Mouse (Mus musculus) hindbrain, embryonic 13.5 days (tissue): Measurements from ENCODE around the gene Clec3a. TPM values are rescaled to one million over a fixed set of nuclear protein-coding genes. Genes with fewer than 3 reads are reported as not detected.
A peak's percentile ranks its signal among the peaks of the same experiment; 100 is the strongest.

Experiments
- ATAC-seq: fragments of 200-750 bp; cut with Nextera tagmentation; 2 replicates; pipeline ENCODE4 v1.8.0; 2017; ENCODE audit warnings: moderate TSS enrichment; ENCODE audit not compliant: low FRiP score
- H3K27ac ChIP-seq: fragments of 300-500 bp; sonication (generic); 2 replicates; pipeline ENCODE4 v1.5.1; 2015; ENCODE audit warnings: inconsistent platforms, mild to moderate bottlenecking, moderate library complexity
- H3K27me3 ChIP-seq: fragments of 300-500 bp; sonication (generic); 2 replicates; pipeline ENCODE4 v1.6.1; 2015; ENCODE audit warnings: mild to moderate bottlenecking, inconsistent platforms
- H3K36me3 ChIP-seq: fragments of 300-500 bp; sonication (generic); 2 replicates; pipeline ENCODE4 v1.6.1; 2015; ENCODE audit warnings: mild to moderate bottlenecking, inconsistent platforms
- H3K4me1 ChIP-seq: fragments of 300-500 bp; sonication (generic); replicated peaks from 2 replicates; pipeline ENCODE4 v1.6.1; 2015; ENCODE audit warnings: inconsistent platforms
- H3K4me2 ChIP-seq: fragments of 300-500 bp; sonication (generic); 2 replicates; pipeline ENCODE4 v1.6.1; 2015; ENCODE audit warnings: inconsistent platforms, mild to moderate bottlenecking, moderate library complexity
- H3K4me3 ChIP-seq: fragments of 300-500 bp; sonication (generic); 2 replicates; pipeline ENCODE4 v1.5.1; 2015; ENCODE audit warnings: mild to moderate bottlenecking, inconsistent platforms
- H3K9ac ChIP-seq: fragments of 300-500 bp; sonication (generic); 2 replicates; pipeline ENCODE4 v1.6.1; 2015; ENCODE audit warnings: mild to moderate bottlenecking, inconsistent platforms
- H3K9me3 ChIP-seq: fragments of 300-500 bp; sonication (generic); 2 replicates; pipeline ENCODE4 v1.6.1; 2016; ENCODE audit warnings: inconsistent platforms
- WGBS: fragments of 180-500 bp; shearing (Covaris S2); methylation state at CpG from one replicate; pipeline ENCODE4 v1.1.7; 2015; 5-methylcytosine and 5-hydroxymethylcytosine counted together
- polyA plus RNA-seq: library from polyadenylated mRNA; unstranded; fragments of >200 nt; fragmentation: Nextera tagmentation; extraction: Ambion mirVana; gene quantifications from 2 replicates; pipeline ENCODE4 v1.2.1, GENCODE M21; 2015

Clec3a gene
- not detected in 2 replicates for polyA plus RNA-seq

GRCm38 (mm10) chr8:114417786-114418185 lies at the start of gene Clec3a:
TSS of gene Clec3a (plus strand) at chr8:114418086.
- no peak within 1 kb of the TSS for H3K4me3 ChIP-seq
- H3K9ac ChIP-seq = no peak within 1 kb of the TSS
- H3K4me1 ChIP-seq = no peaks in the 10 kb centered on the region
- H3K27me3 ChIP-seq = no peaks in the 10 kb centered on the region
- no peak within 1 kb of the TSS for H3K4me2 ChIP-seq
- H3K9me3 ChIP-seq = no peaks in the 10 kb centered on the region
- 82% methylated on average over 8 of the region's 8 CpGs for WGBS
- no peaks in the 10 kb centered on the region for H3K36me3 ChIP-seq
- ATAC-seq = no peak
- H3K27ac ChIP-seq = no peak within 1 kb of the TSS

GRCm38 (mm10) chr8:114369038-114369976 lies 48.6 kb upstream of the Clec3a start:
- no peak overlapping the region for H3K9ac ChIP-seq
- no peaks in the 10 kb centered on the region for H3K27me3 ChIP-seq
- peaks cover 14% of the 10 kb centered on the region; the same call in 1 of the 2 replicates for H3K36me3 ChIP-seq
- no peak overlapping the region for H3K4me3 ChIP-seq
- no peaks in the 10 kb centered on the region for H3K9me3 ChIP-seq
- H3K4me1 ChIP-seq = peaks cover 6% of the 10 kb centered on the region
- no peak for ATAC-seq
- peak overlapping the region; percentile 25 for H3K4me2 ChIP-seq
- 41% methylated on average over 27 of the region's 27 CpGs for WGBS
- no peak overlapping the region for H3K27ac ChIP-seq

- H3K9me3 ChIP-seq = no peaks in the 10 kb centered on the region
- H3K4me1 ChIP-seq = peaks cover 1% of the 10 kb centered on the region
- peaks cover 14% of the 10 kb centered on the region; the same call in 1 of the 2 replicates for H3K36me3 ChIP-seq
- H3K9ac ChIP-seq = no peak overlapping the region
- no peak overlapping the region for H3K4me2 ChIP-seq
- no peak overlapping the region for H3K4me3 ChIP-seq
- no peak for ATAC-seq
- H3K27me3 ChIP-seq = no peaks in the 10 kb centered on the region
- 79% methylated on average over 6 of the region's 6 CpGs for WGBS
- no peak overlapping the region for H3K27ac ChIP-seq
Observed at GRCm38 (mm10) chr8:114374390-114374789, 43.5 kb upstream of the Clec3a start.

- ATAC-seq = no peak
- H3K9me3 ChIP-seq = no peaks in the 10 kb centered on the region
- no peaks in the 10 kb centered on the region for H3K36me3 ChIP-seq
- no peak overlapping the region for H3K4me3 ChIP-seq
- H3K27ac ChIP-seq = no peak overlapping the region
- H3K9ac ChIP-seq = no peak overlapping the region
- no peaks in the 10 kb centered on the region for H3K4me1 ChIP-seq
- 66% methylated on average over 3 of the region's 3 CpGs for WGBS
- H3K4me2 ChIP-seq = no peak overlapping the region
- H3K27me3 ChIP-seq = no peaks in the 10 kb centered on the region
Observed at GRCm38 (mm10) chr8:114384189-114384588, 33.7 kb upstream of the Clec3a start.

- H3K9me3 ChIP-seq = no peaks in the 10 kb centered on the region
- ATAC-seq = no peak
- H3K4me2 ChIP-seq = no peak overlapping the region
- H3K36me3 ChIP-seq = no peaks in the 10 kb centered on the region
- H3K4me3 ChIP-seq = no peak overlapping the region
- no peak overlapping the region for H3K9ac ChIP-seq
- 91% methylated on average over 4 of the region's 4 CpGs for WGBS
- H3K4me1 ChIP-seq = no peaks in the 10 kb centered on the region
- no peak overlapping the region for H3K27ac ChIP-seq
- no peaks in the 10 kb centered on the region for H3K27me3 ChIP-seq
Observed at GRCm38 (mm10) chr8:114387494-114387893, 30.4 kb upstream of the Clec3a start.

- H3K4me1 ChIP-seq = no peaks in the 10 kb centered on the region
- no peak for ATAC-seq
- no peak overlapping the region for H3K4me3 ChIP-seq
- H3K9me3 ChIP-seq = no peaks in the 10 kb centered on the region
- H3K9ac ChIP-seq = no peak overlapping the region
- H3K36me3 ChIP-seq = no peaks in the 10 kb centered on the region
- H3K27ac ChIP-seq = no peak overlapping the region
- H3K27me3 ChIP-seq = no peaks in the 10 kb centered on the region
- WGBS = 96% methylated on average over 12 of the region's 13 CpGs
- H3K4me2 ChIP-seq = no peak overlapping the region
Observed at GRCm38 (mm10) chr8:114390465-114391254, 27.2 kb upstream of the Clec3a start.

- H3K9me3 ChIP-seq = no peaks in the 10 kb centered on the region
- no peak overlapping the region for H3K27ac ChIP-seq
- H3K4me3 ChIP-seq = no peak overlapping the region
- WGBS = 90% methylated on average over 5 of the region's 5 CpGs
- H3K4me2 ChIP-seq = no peak overlapping the region
- no peaks in the 10 kb centered on the region for H3K36me3 ChIP-seq
- peaks cover 12% of the 10 kb centered on the region for H3K4me1 ChIP-seq
- H3K9ac ChIP-seq = no peak overlapping the region
- ATAC-seq = no peak
- no peaks in the 10 kb centered on the region for H3K27me3 ChIP-seq
Observed at GRCm38 (mm10) chr8:114398326-114398725, 19.6 kb upstream of the Clec3a start.

GRCm38 (mm10) chr8:114399273-114399672 lies 18.6 kb upstream of the Clec3a start:
- Histone ChIP-seq H3K36me3 (no peaks in the 10 kb centered on the region), H3K4me1 (peaks cover 15% of the 10 kb centered on the region), H3K9me3 (no peaks in the 10 kb centered on the region), H3K27me3 (no peaks in the 10 kb centered on the region), H3K9ac (no peak overlapping the region), H3K27ac (no peak overlapping the region), H3K4me2 (no peak overlapping the region), H3K4me3 (no peak overlapping the region)
- no peak for ATAC-seq
- 94% methylated on average over 5 of the region's 5 CpGs for WGBS

GRCm38 (mm10) chr8:114401679-114402078 lies 16.2 kb upstream of the Clec3a start:
- Histone ChIP-seq H3K27ac (no peak overlapping the region), H3K4me2 (no peak overlapping the region), H3K4me1 (peaks cover 15% of the 10 kb centered on the region), H3K9me3 (no peaks in the 10 kb centered on the region), H3K27me3 (no peaks in the 10 kb centered on the region), H3K4me3 (no peak overlapping the region), H3K9ac (no peak overlapping the region; the same call in 1 of the 2 replicates), H3K36me3 (no peaks in the 10 kb centered on the region)
- no peak for ATAC-seq
- 39% methylated on average over 7 of the region's 7 CpGs for WGBS

GRCm38 (mm10) chr8:114411421-114411820 lies 6.5 kb upstream of the Clec3a start:
- 80% methylated on average over 3 of the region's 3 CpGs for WGBS
- no peak for ATAC-seq
- H3K4me1 ChIP-seq = no peaks in the 10 kb centered on the region

GRCm38 (mm10) chr8:114418486-114418885 lies 600 bp downstream of the Clec3a start:
- Histone ChIP-seq H3K36me3 (no peaks in the 10 kb centered on the region), H3K4me2 (no peak overlapping the region), H3K9me3 (no peaks in the 10 kb centered on the region), H3K27ac (no peak overlapping the region), H3K27me3 (no peaks in the 10 kb centered on the region), H3K4me3 (no peak overlapping the region), H3K4me1 (no peaks in the 10 kb centered on the region), H3K9ac (no peak overlapping the region)
- ATAC-seq = no peak
- WGBS = 80% methylated on average over 5 of the region's 5 CpGs

More at GRCm38 (mm10) chr8:114411421-114411820, 6.5 kb upstream of the Clec3a start:
- no peaks in the 10 kb centered on the region for H3K27me3 ChIP-seq
- no peak overlapping the region for H3K9ac ChIP-seq
- H3K4me2 ChIP-seq = no peak overlapping the region
- H3K27ac ChIP-seq = no peak overlapping the region
- H3K4me3 ChIP-seq = no peak overlapping the region
- no peaks in the 10 kb centered on the region for H3K36me3 ChIP-seq
- no peaks in the 10 kb centered on the region for H3K9me3 ChIP-seq

GRCm38 (mm10) chr8:114418904-114419303 lies 1.0 kb downstream of the Clec3a start:
- Histone ChIP-seq H3K27ac (no peak overlapping the region), H3K27me3 (no peaks in the 10 kb centered on the region), H3K36me3 (no peaks in the 10 kb centered on the region), H3K4me3 (no peak overlapping the region), H3K4me2 (no peak overlapping the region), H3K4me1 (no peaks in the 10 kb centered on the region), H3K9me3 (no peaks in the 10 kb centered on the region), H3K9ac (no peak overlapping the region)
- ATAC-seq = no peak
- WGBS = 87% methylated on average over 6 of the region's 6 CpGs
